Mouse (Mus musculus) cerebellum, adult 9-11 months (tissue): ENCODE results near the gene Znhit1.

ENCODE experiments used
- DNase-seq: peaks from one replicate; pipeline ENCODE4 v3.0.0; 2022

The Znhit1 gene

GRCm38 (mm10) chr5:136984828-136985227 is 3.0 kb downstream of the Znhit1 start:
- no peak for DNase-seq

GRCm38 (mm10) chr5:136982338-136982930 is 5.4 kb downstream of the Znhit1 start:
- peak; percentile 39 for DNase-seq

- DNase-seq = no peak
Measured at GRCm38 (mm10) chr5:136980974-136981373, 6.8 kb downstream of the Znhit1 start.

GRCm38 (mm10) chr5:136979762-136980161 is 8.1 kb downstream of the Znhit1 start:
- DNase-seq = no peak

- DNase-seq = no peak
Measured at GRCm38 (mm10) chr5:136977769-136978168, 10.1 kb downstream of the Znhit1 start.

- no peak for DNase-seq
Measured at GRCm38 (mm10) chr5:136973670-136974069, 14.2 kb downstream of the Znhit1 start.

GRCm38 (mm10) chr5:136970703-136971102 is 17.1 kb downstream of the Znhit1 start:
- DNase-seq = no peak

- DNase-seq = no peak
Measured at GRCm38 (mm10) chr5:136967592-136967991, 20.2 kb downstream of the Znhit1 start.

- DNase-seq = no peak
Measured at GRCm38 (mm10) chr5:136966861-136967455, 20.9 kb downstream of the Znhit1 start.

GRCm38 (mm10) chr5:136966331-136966730 is 21.5 kb downstream of the Znhit1 start, which contains the start of gene Cldn15:
Cldn15 (plus strand) TSS chr5:136966616.
- no peak for DNase-seq

GRCm38 (mm10) chr5:136965686-136966085 is 22.1 kb downstream of the Znhit1 start:
- no peak for DNase-seq

- DNase-seq = no peak
Measured at GRCm38 (mm10) chr5:136965210-136965609, 22.6 kb downstream of the Znhit1 start.

- peak; percentile 58 for DNase-seq
Measured at GRCm38 (mm10) chr5:136962966-136963540, 24.8 kb downstream of the Znhit1 start.

- peak; percentile 85 for DNase-seq
Measured at GRCm38 (mm10) chr5:136962501-136962900, 25.3 kb downstream of the Znhit1 start.

GRCm38 (mm10) chr5:136961983-136962461 is 25.8 kb downstream of the Znhit1 start:
- DNase-seq = peak; percentile 93

- no peak for DNase-seq
Measured at GRCm38 (mm10) chr5:136961334-136961982, 26.4 kb downstream of the Znhit1 start.

GRCm38 (mm10) chr5:136960053-136960452 is 27.8 kb downstream of the Znhit1 start:
- DNase-seq = peak; percentile 44

- DNase-seq = no peak
Measured at GRCm38 (mm10) chr5:136958991-136959605, 28.7 kb downstream of the Znhit1 start.

- no peak for DNase-seq
Measured at GRCm38 (mm10) chr5:136957250-136957649, 30.6 kb downstream of the Znhit1 start.

- peak; percentile 23 for DNase-seq
Measured at GRCm38 (mm10) chr5:136955622-136956021, 32.2 kb downstream of the Znhit1 start.

GRCm38 (mm10) chr5:136953440-136953951 is 34.3 kb downstream of the Znhit1 start:
- peak; percentile 66 for DNase-seq

- DNase-seq = peak; percentile 97
Measured at GRCm38 (mm10) chr5:136953015-136953414, 34.8 kb downstream of the Znhit1 start, which contains the start of gene Fis1. Fis1 (plus strand) TSS chr5:136953275.

- no peak for DNase-seq
Measured at GRCm38 (mm10) chr5:136952153-136952552, 35.7 kb downstream of the Znhit1 start.
